Mouse (Mus musculus) embryo, embryonic 10 days (tissue): ENCODE measurements around the gene Trcg1.
"Not testable (repeated sequence)": the region's sequence is repeated elsewhere in the genome, so short reads cannot be mapped to it uniquely, and the experiment has no call there.

Experiments
- DNase-seq: peaks from one replicate; pipeline ENCODE4 v3.0.0-alpha.2; 2015; ENCODE audit warnings: low spot score

Gene Trcg1

DNA sequence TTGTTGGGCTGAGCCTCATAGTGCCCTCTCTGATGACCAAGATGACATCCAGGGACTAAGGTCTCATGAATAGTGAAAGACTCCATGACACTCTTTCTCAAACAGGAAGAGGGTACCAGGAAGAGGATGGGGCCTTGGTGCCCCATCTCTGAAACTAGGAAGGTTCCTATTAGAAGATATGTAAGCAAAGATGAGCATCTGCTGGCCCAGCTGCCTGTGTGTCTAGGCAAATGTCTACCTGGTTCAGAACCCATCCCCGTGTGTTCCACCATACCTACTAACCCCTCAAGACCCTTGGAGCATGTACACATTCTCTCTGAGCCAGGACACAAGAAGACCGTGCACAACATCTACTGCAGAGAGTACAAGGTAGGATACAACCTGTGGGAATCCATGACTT lies at the start of gene Trcg1:
Gene Trcg1 (plus strand): TSS at position 301 of the 400 bp plus-strand sequence.
- DNase-seq = no peak

DNA sequence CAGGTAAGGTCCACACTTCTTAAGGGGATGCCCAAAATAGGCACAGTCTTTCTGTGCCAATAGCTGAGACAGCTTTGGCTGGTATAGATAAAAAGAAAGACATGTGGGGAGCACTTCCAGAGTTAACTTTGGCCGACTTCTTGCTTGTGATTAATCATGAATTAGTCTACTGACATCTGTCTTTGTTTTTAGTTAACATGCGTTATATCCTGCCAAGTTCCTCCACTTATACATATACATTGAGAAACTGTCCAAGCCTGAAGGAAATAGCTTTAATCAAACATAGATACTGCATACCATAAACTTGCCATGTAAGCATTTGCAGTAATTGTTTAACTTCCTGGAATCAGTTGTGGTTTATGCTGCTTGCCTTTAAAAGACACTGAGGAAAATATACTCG lies 39.6 kb upstream of the Trcg1 start:
- DNase-seq = no peak

DNA sequence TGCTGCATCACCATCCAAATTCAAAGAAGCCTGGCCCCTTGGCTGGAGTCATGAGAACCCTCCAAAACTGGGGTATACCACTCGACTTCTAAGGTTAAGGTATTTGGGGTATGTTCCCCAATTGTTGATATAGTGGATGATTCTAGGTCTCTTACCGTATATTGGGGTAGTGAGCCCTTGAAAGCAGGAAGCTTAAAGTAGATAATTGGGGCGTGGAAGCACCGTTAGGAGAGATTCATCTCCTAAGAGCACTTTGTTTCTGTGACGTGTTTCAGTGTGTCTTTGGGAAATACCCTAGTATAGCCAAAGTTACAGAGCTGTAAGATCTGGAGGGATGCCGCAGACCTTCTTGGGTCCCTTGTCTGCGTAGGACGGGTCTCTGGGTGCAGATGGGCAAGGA lies 38.9 kb upstream of the Trcg1 start:
- no peak for DNase-seq

DNA sequence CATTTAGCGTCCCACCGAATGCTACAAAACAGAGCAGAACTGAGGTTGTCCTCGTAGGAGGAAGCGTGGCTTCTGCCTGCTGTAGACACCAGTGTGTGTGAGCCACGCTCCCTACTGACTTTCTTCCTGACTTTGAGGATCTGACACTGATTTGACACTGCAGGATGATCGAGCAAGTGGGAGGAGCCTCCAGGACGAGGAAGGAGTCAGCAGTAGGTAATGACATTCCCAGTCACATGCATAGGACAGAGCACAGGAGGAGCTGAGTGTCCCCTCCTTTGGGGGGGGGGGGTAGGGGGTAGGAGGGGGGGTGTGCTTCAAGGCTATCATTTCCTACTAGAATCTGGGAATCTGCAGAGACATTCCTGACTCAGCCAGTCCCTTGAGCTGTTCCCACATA lies 33.4 kb upstream of the Trcg1 start:
- DNase-seq = no peak

DNA sequence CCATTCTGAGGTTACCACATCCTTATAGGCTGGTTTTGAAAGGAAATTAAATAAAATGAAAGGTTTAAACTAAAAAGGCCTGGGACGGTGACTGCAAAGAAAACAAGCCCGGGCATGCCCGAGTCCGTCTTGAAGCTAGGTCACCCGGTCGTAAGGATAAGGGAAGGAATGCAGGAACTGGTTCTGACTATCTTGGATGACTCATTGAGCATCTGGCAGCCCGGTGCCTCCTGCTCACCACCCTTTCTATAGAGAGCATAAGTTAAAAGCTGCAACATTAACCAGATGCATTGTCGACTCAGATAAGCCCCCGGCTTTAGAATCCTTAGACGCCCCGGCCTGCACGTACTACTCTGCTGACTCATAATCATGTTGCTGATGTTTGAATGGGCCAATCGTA lies 32.8 kb upstream of the Trcg1 start:
- DNase-seq = not testable (repeated sequence)

DNA sequence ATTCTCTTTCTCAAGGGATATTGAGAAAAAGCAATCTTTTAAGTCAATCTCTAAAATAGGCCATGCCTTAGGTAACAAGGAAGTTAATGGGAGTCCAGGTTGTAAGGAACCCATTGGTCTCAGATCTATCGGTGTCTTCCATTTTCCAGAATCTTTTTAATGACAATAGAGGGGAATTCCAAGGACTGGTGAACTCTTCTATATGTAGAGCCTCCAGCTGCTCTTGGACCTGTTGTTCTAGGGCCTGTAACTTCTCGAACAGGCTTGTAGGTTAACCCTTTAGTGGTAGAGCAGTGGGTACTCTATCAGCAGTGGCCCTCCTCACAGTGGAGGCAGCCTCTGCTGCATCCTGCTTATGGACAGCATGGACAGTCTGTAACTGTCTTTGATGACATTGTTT lies 29.5 kb upstream of the Trcg1 start:
- no peak for DNase-seq

DNA sequence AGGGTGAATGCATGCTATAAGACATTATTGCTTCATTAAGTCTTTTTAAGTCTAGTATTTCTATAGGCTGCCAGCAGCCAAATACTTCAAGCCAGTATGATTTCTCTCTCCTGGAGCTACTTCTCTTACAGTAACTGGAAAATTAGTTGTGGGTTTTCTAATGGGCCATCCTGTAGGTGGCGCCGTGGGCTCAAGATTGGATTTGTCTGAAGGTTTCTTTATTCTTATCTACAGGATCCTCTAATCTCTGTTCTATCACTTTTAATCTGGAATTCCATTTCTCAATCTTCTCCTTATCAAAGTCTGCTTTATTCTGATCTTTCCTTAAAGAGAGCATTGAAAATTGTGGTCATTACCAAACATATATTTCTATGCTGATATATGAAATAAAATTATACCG lies 27.0 kb upstream of the Trcg1 start:
- DNase-seq = peak; percentile 62

DNA sequence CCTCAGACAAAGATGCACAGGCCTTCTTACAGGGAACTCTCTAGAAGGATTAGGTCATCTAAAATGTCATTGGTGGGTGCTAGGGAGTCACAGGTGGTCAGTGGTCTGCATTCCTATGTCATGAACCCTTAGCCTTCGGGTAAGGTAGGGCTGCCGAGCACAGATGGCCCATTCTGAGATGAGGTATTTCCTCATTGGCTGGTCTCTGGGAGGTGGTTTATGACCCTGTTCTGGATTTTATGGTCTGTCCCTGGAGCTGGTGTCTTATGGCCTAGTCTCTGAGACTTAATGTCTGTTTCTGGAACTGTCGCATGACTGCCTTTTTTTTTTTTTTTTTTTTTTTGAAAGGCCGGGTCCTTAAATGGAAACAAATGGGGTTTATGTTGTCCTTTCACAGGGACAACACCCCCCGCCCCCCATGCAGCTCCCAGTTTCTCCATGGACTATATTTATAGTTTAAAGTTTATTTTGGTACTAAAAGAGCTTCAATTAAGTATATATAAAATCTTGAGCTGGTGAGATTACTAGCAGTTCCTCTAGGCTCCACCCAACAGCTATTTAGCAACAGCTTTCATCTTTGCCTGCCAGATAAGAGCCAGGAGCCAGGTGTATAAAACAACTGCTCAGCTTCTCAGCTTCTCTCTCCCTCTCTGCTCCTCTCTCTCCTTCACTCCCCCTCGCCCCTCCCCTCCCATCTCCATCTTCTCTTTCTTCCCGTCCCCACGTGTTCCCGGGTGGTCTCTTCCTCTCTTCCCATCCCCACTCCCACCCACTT lies 23.7 kb upstream of the Trcg1 start:
- DNase-seq = no peak

DNA sequence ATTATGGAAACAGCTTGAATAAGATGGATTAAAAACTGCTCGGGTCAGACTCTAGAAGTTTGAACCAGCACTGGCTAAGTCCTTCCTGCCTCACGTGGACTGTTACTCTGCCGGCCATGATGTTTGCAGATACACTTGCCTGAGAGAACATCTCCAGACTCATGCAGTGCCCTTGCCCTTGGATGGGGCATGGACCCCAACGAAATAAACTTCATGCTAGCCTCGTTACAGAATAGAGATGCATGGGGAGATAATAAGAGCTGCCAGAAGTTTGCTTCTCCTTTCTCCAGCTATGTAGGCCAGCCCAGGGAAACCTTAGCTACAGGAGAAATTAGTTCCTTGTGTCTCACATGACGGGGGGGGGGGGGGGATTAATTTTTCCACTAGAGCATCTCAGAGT lies 21.9 kb upstream of the Trcg1 start:
- DNase-seq = no peak

DNA sequence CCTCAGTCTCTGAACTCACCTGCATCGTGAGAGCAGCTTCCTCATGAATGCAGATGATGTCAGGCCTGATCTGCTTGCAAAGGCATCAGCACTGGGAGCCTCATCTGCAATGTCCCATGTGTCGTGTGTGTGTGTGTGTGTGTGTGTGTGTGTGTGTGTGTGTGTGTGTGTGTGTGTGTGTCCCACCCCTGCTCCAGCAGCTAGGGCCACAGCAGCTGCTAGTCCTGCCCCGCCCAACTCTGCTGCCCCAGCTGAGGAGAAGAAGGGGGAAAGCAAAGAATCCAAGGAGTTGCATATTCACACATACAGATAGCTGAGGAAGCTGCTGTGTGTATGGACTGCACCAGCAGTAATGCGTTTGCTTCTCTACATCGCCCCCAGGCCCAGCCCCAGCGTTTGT lies 19.1 kb upstream of the Trcg1 start:
- no peak for DNase-seq

DNA sequence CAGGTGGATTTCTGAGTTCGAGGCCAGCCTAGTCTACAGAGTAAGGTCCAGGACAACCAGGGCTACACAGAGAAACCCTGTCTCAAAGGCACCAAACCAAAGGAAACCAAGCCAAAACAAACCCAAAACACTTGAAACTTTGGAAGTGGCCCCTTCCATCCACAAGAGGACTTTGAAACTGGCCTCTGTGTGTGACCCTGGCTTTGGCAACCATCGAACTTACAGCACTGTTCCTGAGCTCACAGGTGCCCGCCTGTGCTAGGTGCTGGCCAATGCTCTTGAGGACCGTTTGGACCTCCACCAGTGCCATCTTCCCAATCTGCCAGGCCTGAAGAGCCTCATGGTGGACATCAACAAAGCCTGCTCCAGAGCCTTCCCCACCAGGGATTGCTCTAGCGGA lies 17.6 kb upstream of the Trcg1 start:
- DNase-seq = no peak

DNA sequence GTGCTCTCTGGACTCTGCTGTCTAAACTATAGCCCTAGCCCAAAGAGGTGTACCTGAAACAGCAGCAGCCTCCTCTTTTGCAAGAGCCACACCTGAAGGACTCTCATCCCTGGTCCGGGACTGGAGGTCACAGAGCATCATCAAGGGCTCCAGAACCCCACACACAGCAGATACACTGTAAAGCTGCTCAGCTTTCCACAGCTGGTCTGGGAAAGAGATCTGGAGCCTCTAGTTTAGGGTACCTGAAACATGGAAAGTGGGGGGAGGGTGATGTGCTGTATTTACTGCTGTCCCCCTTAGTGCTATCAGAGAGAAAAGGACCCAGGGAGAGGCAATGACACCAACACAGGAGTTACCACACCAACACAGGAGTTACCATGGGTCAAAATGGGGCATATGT lies 16.8 kb upstream of the Trcg1 start:
- no peak for DNase-seq

DNA sequence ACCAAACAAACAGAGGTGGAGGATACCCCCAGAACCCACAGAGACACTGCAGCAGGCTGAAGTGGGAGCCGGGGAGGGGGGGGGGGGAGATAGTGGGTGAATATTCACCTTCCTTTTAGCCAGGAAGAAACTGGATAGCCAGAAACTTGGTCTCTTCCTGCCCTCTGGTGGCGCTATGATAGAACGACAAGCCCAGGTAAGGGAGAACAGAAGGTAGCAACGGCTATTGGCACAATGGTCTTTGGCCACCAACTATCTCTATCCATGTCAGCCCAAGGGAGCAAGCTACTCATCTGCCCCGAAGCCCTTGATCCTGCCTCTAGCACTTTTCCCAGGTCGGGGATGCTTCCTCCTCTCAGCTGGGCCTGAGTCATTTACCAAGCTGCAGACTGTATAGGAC lies 16.0 kb upstream of the Trcg1 start:
- peak; percentile 67 for DNase-seq

DNA sequence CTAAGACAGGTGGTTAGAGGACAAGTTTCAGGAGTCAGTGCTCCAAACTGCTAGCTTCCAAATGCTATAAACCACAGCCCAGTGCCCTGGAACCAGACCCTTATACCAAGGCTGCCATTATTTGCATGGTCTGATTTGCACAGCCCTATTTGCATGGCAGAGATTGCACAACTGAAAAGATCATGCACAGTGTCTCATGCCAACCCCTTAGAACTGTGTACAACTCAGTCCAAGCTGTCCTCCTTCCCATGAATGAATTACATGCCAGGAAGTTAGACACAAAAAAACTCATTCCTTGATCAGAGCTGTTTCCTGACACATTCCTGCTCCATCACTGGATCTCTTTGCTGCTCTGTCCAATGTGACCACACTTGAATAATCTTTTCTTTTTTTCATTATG lies 13.0 kb upstream of the Trcg1 start:
- no peak for DNase-seq

DNA sequence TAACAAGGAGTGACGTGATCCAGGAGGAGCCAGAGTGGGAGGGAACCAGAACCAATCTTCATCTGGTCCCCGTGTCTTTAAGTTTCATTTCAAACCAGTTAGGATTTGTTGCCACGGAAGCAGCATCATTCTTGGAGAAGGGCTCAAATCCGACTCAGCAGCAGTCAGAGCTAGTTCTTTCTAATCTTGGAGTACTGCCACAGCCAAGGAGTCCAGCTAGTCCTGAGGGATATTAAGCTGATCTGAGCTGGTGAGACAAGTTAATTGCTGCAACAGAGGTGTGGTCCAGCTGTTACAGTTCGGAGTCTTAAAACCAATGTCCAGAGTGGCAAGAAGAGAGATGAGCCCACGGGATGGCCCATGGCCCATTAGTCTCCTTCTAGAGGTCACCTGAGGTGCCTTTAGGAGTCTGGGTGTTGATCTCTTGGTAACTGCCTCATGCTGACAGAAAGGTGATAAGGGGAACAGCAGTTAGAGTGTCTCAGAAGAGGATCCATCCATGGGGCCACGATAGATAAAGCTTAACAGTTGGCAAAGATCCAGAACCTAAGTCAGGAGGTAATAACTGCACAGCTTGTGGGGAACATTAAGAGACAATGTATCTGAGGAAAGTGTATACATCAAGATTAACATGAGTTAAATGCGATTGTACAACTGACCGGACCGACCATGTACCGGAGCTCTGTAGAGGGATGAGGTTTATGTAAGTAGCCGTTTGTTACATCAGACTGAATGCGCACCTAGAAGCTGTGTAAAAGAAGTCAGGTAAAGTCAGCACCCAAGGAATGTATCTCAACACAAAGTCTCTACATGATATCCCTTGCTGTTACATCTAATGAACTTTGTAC lies 10.4 kb upstream of the Trcg1 start:
- no peak for DNase-seq

DNA sequence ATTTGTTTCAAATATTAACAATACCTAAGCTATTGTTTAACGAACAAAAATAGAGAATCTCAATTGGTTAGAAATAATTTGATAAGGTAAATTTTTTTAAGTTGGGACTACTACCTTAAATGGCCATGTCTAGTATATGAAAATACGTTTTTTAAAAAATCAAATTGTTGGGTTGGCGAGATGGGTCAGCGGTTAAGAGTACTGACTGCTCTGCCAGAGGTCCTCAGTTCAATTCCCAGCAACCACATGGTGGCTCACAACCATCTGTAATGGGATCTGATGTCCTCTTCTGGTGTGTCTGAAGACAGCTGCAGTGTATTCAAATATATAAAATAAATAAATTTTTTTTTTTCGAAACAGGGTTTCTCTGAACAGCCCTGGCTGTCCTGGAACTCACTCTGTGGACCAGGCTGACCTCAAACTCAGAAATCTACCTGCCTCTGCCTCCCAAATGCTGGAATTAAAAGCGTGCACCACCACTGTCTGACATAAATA lies 9.7 kb upstream of the Trcg1 start:
- DNase-seq = not testable (repeated sequence)

DNA sequence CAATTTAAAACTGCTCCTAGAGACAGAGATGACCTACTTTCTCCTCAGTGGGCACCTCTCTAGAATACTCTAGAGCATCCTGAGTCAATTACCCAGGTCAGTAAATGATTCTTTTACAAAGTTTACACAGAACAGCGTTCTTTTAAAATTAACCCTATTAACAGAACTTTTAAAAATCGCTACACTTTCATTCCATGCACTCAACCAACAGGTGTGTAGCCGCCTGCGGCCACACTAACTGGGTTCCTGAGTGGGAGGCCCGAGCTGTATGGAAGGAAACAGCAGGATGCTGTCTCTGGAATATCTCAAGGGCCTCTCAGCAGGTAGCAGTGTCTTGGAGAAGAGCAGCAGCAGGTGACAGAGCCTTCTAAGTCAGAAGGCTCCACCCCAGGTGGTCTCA lies 9.2 kb upstream of the Trcg1 start:
- DNase-seq = no peak

DNA sequence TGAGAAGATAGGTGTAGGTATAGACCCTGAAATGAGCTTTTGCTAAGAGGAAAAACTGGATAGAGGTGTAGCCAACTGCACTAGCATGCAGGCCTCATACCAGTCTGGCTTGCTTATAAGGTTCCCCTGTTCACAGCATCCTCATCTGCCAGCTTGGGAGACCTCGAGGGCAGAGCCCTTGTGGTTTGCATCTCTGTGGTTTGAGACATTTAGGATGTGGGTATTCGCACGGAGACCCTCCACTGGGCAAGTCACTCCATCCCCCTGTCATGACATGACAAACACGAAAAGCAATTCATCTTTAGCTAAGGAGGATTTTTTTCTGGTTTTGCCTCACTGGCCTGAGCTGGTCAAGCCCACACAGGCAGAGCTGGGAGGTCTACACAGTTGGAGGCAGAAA lies 8.2 kb upstream of the Trcg1 start:
- no peak for DNase-seq

DNA sequence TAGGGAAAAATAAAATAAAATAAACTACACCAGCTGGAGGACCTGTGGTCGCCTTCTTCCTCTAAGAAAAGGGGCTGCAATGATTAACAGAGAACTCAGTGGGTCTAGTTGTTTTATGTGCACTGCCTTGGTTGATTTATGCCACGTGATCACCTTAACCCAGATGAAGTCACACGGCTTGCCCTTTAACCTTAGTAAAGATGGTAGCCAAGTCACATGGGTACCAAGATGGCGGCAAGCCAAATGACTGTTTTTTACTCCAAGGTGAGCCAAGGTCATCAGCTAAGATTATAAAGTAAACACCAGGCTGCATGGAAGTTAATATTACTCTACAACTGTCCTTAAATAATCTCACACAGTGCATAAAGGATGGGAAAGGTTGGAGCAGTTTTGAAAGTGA lies 6.6 kb upstream of the Trcg1 start:
- DNase-seq = no peak

DNA sequence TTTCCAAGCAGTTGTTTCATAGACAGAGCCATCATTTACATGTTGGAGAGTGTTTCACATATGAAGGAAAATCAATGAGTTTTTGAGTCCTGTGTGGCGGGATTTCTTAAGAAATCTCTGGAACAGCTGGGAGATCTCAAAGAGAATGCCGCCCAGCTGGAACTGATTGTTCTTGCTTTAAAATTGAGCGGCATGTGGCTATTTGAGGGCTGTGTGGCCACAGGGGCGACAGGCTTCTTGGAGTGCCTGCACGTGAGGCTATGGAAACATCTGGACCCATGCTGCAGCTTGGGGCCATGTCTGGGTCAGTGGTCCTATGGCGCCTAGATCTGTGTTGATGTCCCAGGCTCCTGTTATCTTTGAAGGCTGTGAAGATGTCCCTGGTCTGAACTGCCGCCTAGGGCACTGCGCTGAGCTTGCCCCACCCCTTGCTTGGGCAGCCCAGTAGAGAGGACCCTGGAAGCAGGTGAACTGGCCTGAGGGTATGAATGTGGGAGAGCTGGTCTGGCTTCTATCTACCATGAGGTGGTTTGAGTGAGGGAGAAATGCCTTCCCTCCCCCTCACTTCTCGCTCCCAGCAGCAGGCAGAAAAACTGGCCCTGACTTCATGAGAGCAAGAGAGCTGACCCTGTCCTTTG lies 6.1 kb upstream of the Trcg1 start:
- peak; percentile 36 for DNase-seq

DNA sequence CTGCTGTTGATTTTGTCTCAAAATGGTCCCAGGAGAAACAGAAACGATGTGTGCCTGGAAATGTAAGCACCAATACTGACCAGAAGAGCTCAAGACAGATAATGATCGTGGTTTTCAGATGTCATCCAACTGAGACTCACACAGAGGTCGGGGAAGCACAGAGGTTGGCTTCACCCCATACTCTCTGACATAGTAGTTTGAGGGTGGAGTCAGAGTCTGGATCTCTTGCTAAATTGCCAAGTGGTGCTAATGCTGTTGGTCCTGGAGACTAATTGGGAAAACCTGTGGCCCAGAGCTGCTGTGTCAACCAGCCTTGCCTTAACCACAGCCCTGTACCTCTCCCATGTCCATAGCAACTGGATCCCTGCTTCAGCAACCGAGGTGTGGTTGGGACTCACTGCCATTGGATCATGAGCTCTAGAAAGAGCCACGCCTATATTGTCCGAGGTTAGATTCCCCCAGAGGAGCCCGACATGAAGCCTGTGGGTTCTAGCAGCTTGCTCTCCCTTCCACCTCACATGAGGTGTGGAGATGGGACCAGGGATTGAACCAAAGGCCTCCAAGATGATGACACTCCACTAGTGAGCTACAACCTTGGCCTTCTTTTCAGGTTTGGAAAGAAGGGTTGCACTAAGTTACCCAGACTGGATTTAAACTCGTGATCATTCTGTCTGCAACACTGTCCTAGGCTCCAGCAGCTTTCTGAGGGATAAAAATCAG lies 4.7 kb upstream of the Trcg1 start:
- no peak for DNase-seq

DNA sequence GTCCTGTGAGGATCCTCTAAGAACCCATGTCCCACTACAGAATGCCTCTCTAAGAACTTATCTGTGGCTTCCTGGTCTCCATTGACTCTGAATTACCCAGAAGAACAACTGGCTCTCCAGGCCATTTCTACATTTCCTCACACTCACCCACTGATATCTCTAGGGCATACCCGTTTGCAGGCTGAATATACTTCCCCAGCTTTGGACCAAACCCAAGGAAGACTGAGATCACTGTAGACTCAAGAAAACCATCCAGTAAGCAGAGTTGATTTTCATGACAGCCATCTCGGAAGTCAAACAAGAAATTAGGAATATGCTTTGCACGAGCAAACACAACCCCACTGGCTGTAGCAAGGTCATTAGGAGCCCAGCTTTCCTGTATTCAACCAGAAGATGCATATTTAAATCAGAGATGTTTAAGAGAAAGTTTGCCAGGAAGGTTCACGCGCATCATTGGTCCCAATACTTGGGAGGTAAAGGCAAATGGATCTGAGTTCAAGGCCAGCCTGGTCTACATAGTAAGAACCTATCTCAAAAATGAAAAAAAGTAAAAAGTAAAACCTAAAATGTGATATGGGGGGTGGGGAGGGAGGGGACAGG lies 3.9 kb upstream of the Trcg1 start:
- no peak for DNase-seq
